Mouse (Mus musculus) stomach, postnatal 0 days (tissue): ENCODE results near the gene Nrip3. TPM values are rescaled to one million over a fixed set of nuclear protein-coding genes. Genes with fewer than 3 reads are reported as not detected.

Experiments used
- ATAC-seq: fragments of 200-750 bp; cut with Nextera tagmentation; 2 replicates; pipeline ENCODE4 v1.8.0; 2017; ENCODE audit not compliant: low FRiP score, low TSS enrichment
- DNase-seq: peaks from one replicate; pipeline ENCODE4 v3.0.0-alpha.2; 2016; ENCODE audit warnings: low spot score
- H3K27ac ChIP-seq: fragments of 300-500 bp; sonication (generic); replicated peaks from 2 replicates; pipeline ENCODE4 v1.5.1; 2014; ENCODE audit warnings: mild to moderate bottlenecking, control low read depth
- H3K27me3 ChIP-seq: fragments of 300-500 bp; sonication (generic); 2 replicates; pipeline ENCODE4 v1.6.1; 2014; ENCODE audit warnings: low read length; ENCODE audit not compliant: control insufficient read depth, insufficient read depth
- H3K36me3 ChIP-seq: fragments of 300-500 bp; sonication (generic); 2 replicates; pipeline ENCODE4 v1.6.1; 2014; ENCODE audit warnings: low read length, mixed read lengths; ENCODE audit not compliant: control insufficient read depth, insufficient read depth
- H3K4me1 ChIP-seq: fragments of 300-500 bp; sonication (generic); replicated peaks from 2 replicates; pipeline ENCODE4 v1.6.1; 2014; ENCODE audit warnings: antibody characterized with exemption; ENCODE audit not compliant: control insufficient read depth, insufficient read depth
- H3K4me2 ChIP-seq: fragments of 300-500 bp; sonication (generic); replicated peaks from 2 replicates; pipeline ENCODE4 v1.6.1; 2014; ENCODE audit warnings: low read depth, mild to moderate bottlenecking, control low read depth, moderate library complexity
- H3K4me3 ChIP-seq: fragments of 300-500 bp; sonication (generic); 2 replicates; pipeline ENCODE4 v1.5.1; 2014; ENCODE audit warnings: low read depth, low read length, control low read depth
- H3K9ac ChIP-seq: fragments of 300-500 bp; sonication (generic); 2 replicates; pipeline ENCODE4 v1.6.1; 2014; ENCODE audit warnings: mild to moderate bottlenecking, low read length, control low read depth, mixed read lengths
- H3K9me3 ChIP-seq: fragments of 300-500 bp; sonication (generic); 2 replicates; pipeline ENCODE4 v1.6.1; 2016; ENCODE audit warnings: low read length; ENCODE audit not compliant: control insufficient read depth
- CTCF ChIP-seq: IDR thresholded peaks from 2 replicates; pipeline ENCODE4 v1.5.1; 2016; ENCODE audit warnings: antibody characterized with exemption, low read depth, mild to moderate bottlenecking, moderate library complexity
- EP300 ChIP-seq: optimal IDR thresholded peaks from 2 replicates; pipeline ENCODE3; 2016; ENCODE audit warnings: antibody characterized with exemption
- WGBS: fragments of 180-500 bp; shearing (Covaris S2); extraction: QIAGEN DNeasy Blood & Tissue Kit; methylation state at CpG from one replicate; pipeline ENCODE4 v1.1.7; 2014; 5-methylcytosine and 5-hydroxymethylcytosine counted together
- polyA plus RNA-seq: library from polyadenylated mRNA; unstranded; fragments of >200 nt; fragmentation: Nextera tagmentation; extraction: Ambion mirVana; gene quantifications from 2 replicates; pipeline ENCODE4 v1.2.1, GENCODE M21; 2015

Nrip3 gene
- 0.63 and 0.73 TPM in 2 replicates for polyA plus RNA-seq

- Histone ChIP-seq H3K27me3 (no peaks in the 10 kb centered on the region; the same call in 1 of the 2 replicates), H3K27ac (no peak within 1 kb of the TSS), H3K9me3 (no peaks in the 10 kb centered on the region), H3K4me2 (peak within 1 kb of the TSS; percentile 94), H3K4me1 (peaks cover 5% of the 10 kb centered on the region; the same call in 1 of the 2 replicates), H3K36me3 (no peaks in the 10 kb centered on the region), H3K4me3 (peak within 1 kb of the TSS; percentile 48), H3K9ac (peak within 1 kb of the TSS; percentile 45; the same call in 1 of the 2 replicates)
- ATAC-seq (peak; percentile 88), DNase-seq (peak; percentile 83)
- TF ChIP-seq CTCF (no peak), EP300 (no peak)
- 2% methylated on average over 40 of the region's 52 CpGs for WGBS
These were observed at the start of gene Nrip3 for GRCm38 (mm10) chr7:109781470-109782203. Gene Nrip3, minus strand, starts transcription at chr7:109782025.

- no peak overlapping the region for H3K27ac ChIP-seq
- H3K4me1 ChIP-seq, result no peaks in the 10 kb centered on the region
- no peaks in the 10 kb centered on the region for H3K36me3 ChIP-seq
- DNase-seq (no peak), ATAC-seq (no peak)
- 64% methylated on average over 2 of the region's 2 CpGs for WGBS
- no peak overlapping the region for H3K9ac ChIP-seq
- H3K4me2 ChIP-seq, result no peak overlapping the region
- H3K27me3 ChIP-seq, result no peaks in the 10 kb centered on the region
- TF ChIP-seq CTCF (no peak), EP300 (no peak)
- no peak overlapping the region for H3K4me3 ChIP-seq
- H3K9me3 ChIP-seq, result no peaks in the 10 kb centered on the region
These were observed 49.6 kb upstream of the Nrip3 start for GRCm38 (mm10) chr7:109831376-109831775.

- TF ChIP-seq CTCF (no peak), EP300 (no peak)
- no peak overlapping the region for H3K4me3 ChIP-seq
- H3K4me1 ChIP-seq, result no peaks in the 10 kb centered on the region
- H3K9me3 ChIP-seq, result no peaks in the 10 kb centered on the region
- ATAC-seq (no peak), DNase-seq (no peak)
- no peaks in the 10 kb centered on the region for H3K27me3 ChIP-seq
- WGBS, result 53% methylated on average over 8 of the region's 8 CpGs
- H3K36me3 ChIP-seq, result no peaks in the 10 kb centered on the region
- no peak overlapping the region for H3K4me2 ChIP-seq
- H3K27ac ChIP-seq, result no peak overlapping the region
- H3K9ac ChIP-seq, result no peak overlapping the region
These were observed 45.1 kb upstream of the Nrip3 start for GRCm38 (mm10) chr7:109826911-109827310.

- ATAC-seq (peak; percentile 57; the same call in 1 of the 2 replicates), DNase-seq (no peak)
- peak overlapping the region; percentile 37 for H3K4me2 ChIP-seq
- no peaks in the 10 kb centered on the region for H3K27me3 ChIP-seq
- H3K9me3 ChIP-seq, result no peaks in the 10 kb centered on the region
- H3K4me3 ChIP-seq, result no peak overlapping the region
- TF ChIP-seq EP300 (no peak), CTCF (no peak)
- 0 out of 2 replicates have a peak overlapping the region, but pooled peaks have one; percentile 8 for H3K27ac ChIP-seq
- no peak overlapping the region for H3K9ac ChIP-seq
- 29% methylated on average over 14 of the region's 14 CpGs for WGBS
- H3K36me3 ChIP-seq, result no peaks in the 10 kb centered on the region
- H3K4me1 ChIP-seq, result no peaks in the 10 kb centered on the region
These were observed 43.5 kb upstream of the Nrip3 start for GRCm38 (mm10) chr7:109825293-109825692.

- Histone ChIP-seq H3K4me3 (no peak overlapping the region), H3K9me3 (no peaks in the 10 kb centered on the region), H3K4me2 (no peak overlapping the region), H3K36me3 (no peaks in the 10 kb centered on the region), H3K9ac (no peak overlapping the region), H3K4me1 (no peaks in the 10 kb centered on the region), H3K27me3 (no peaks in the 10 kb centered on the region), H3K27ac (no peak overlapping the region)
- 66% methylated on average over 4 of the region's 4 CpGs for WGBS
- DNase-seq, result no peak
- no peak for TF ChIP-seq CTCF
- no peak for TF ChIP-seq EP300
- no peak for ATAC-seq
These were observed 36.8 kb upstream of the Nrip3 start for GRCm38 (mm10) chr7:109818600-109818999.

GRCm38 (mm10) chr7:109817954-109818353 lies 36.1 kb upstream of the Nrip3 start:
- Histone ChIP-seq H3K36me3 (no peaks in the 10 kb centered on the region), H3K27ac (no peak overlapping the region), H3K27me3 (no peaks in the 10 kb centered on the region), H3K9me3 (no peaks in the 10 kb centered on the region), H3K4me3 (no peak overlapping the region), H3K4me1 (no peaks in the 10 kb centered on the region), H3K4me2 (no peak overlapping the region), H3K9ac (no peak overlapping the region)
- DNase-seq, result no peak
- ATAC-seq, result no peak
- TF ChIP-seq CTCF (no peak), EP300 (no peak)
